ENCODE assay signal across 24 mouse cellular contexts in the genomic region with DNA sequence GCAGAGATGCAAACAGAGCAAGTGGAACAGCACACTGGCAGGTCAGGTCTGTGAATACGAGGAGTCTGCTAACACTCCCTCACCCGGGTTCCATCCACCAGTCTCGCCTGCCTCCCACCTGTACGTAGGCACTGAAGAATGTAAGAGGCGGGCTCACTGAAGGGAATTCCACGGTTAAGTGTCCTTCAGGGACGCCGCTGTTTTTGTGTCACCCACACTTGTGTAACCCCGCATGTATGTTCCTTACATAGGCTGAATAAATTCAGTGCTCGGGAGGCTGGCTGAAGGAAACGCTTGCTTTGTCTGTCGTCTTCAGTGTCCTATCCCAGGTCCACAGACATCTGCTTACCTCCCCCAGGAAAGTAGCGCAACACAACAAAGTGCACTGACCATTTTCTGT. TPM values are rescaled to one million over a fixed set of nuclear protein-coding genes. Genes with fewer than 3 reads are reported as not detected.
DNase-seq lines count a peak whose midpoint lies in the region; ATAC-seq and TF ChIP-seq lines count a peak whose summit lies in the region.
"Had no signal": no experiment of that assay in that cellular context is flagged by ENCODE, and none has a peak within 500 bp of the region (broad histone marks: within the 10 kb centered on the region; RNA-seq: fewer than 3 reads in every experiment).

No protein-coding gene starts in this region.

- peak; percentile 86 for DNase-seq in heart, adult 11 months
- DNase-seq in heart, adult 18-20 months, result no peak
- no peak for DNase-seq in lung, embryonic 14.5 days
- no peak for DNase-seq in lung, postnatal 4 days
- DNase-seq in lung, postnatal 0 days (ENCODE audit: low spot score), result peak; percentile 32
- DNase-seq in lung, postnatal 36 days, result no peak
- no peak for DNase-seq in left cerebral cortex, postnatal 36 days (ENCODE audit: low spot score in 2 of 2)
- DNase-seq: adrenal gland, adult 2 months; adrenal gland, postnatal 10 days; adrenal gland, postnatal 25 days; cerebellum, adult 11 months; cerebellum, adult 18-20 months; cerebellum, adult 8-10 months; cerebellum, adult 9-11 months; cerebellum, postnatal 14 days; cerebellum, postnatal 36 days; embryo, embryonic 11 days had no signal

- H3K9ac ChIP-seq in lung, embryonic 14.5 days, result no peak overlapping the region
- no peak overlapping the region for H3K9ac ChIP-seq in lung, postnatal 0 days (replicated peaks; ENCODE audit: low read depth)
- H3K9ac ChIP-seq: embryonic facial prominence, embryonic 13.5 days; embryonic facial prominence, embryonic 15.5 days; forebrain, embryonic 12.5 days had no signal

- H3K36me3 ChIP-seq in lung, embryonic 14.5 days (ENCODE audit: insufficient read depth), result peaks cover 95% of the 10 kb centered on the region
- peaks cover 47% of the 10 kb centered on the region; the same call in 1 of the 2 replicates for H3K36me3 ChIP-seq in lung, postnatal 0 days (ENCODE audit: insufficient read depth, low read length)

- intact Hi-C loops in left cerebral cortex, postnatal 36 days (cut with DNase I), result no loop called here

- H3K4me2 ChIP-seq in lung, embryonic 14.5 days, result no peak overlapping the region
- no peak overlapping the region for H3K4me2 ChIP-seq in lung, postnatal 0 days (replicated peaks; ENCODE audit: low read depth, low read length)
- H3K4me2 ChIP-seq: embryonic facial prominence, embryonic 13.5 days; embryonic facial prominence, embryonic 15.5 days; forebrain, embryonic 12.5 days had no signal

- no peaks in the 10 kb centered on the region for H3K9me3 ChIP-seq in lung, embryonic 14.5 days (ENCODE audit: low read depth, low read length)
- H3K9me3 ChIP-seq in lung, postnatal 0 days (ENCODE audit: low read length), result no peaks in the 10 kb centered on the region
- H3K9me3 ChIP-seq: embryonic facial prominence, embryonic 13.5 days; embryonic facial prominence, embryonic 15.5 days; forebrain, embryonic 10.5 days; forebrain, embryonic 12.5 days had no signal

- TF ChIP-seq CTCF in lung, embryonic 14.5 days (IDR thresholded peaks at IDR 0.05; ENCODE audit: low read depth), result no peak
- TF ChIP-seq CTCF in lung, postnatal 0 days (IDR thresholded peaks at IDR 0.05), result no peak

- H3K4me3 ChIP-seq in lung, embryonic 14.5 days (ENCODE audit: low read depth, low read length), result no peak overlapping the region
- no peak overlapping the region for H3K4me3 ChIP-seq in lung, postnatal 0 days (ENCODE audit: low read depth, low read length)
- H3K4me3 ChIP-seq: embryonic facial prominence, embryonic 13.5 days; embryonic facial prominence, embryonic 15.5 days; erythroblast, embryonic 14.5 days; forebrain, embryonic 10.5 days; forebrain, embryonic 12.5 days had no signal

- no peaks in the 10 kb centered on the region for H3K4me1 ChIP-seq in lung, embryonic 14.5 days (ENCODE audit: insufficient read depth)
- no peaks in the 10 kb centered on the region for H3K4me1 ChIP-seq in lung, postnatal 0 days (ENCODE audit: insufficient read depth, low read depth, low read length)
- H3K4me1 ChIP-seq: embryonic facial prominence, embryonic 13.5 days; embryonic facial prominence, embryonic 15.5 days; forebrain, embryonic 12.5 days had no signal

- no peaks in the 10 kb centered on the region for H3K27me3 ChIP-seq in lung, embryonic 14.5 days (ENCODE audit: insufficient read depth, low read length)
- H3K27me3 ChIP-seq in lung, postnatal 0 days (replicated peaks; ENCODE audit: insufficient read depth, low read length), result no peaks in the 10 kb centered on the region
- H3K27me3 ChIP-seq: embryonic facial prominence, embryonic 13.5 days; embryonic facial prominence, embryonic 15.5 days; forebrain, embryonic 12.5 days had no signal

- no peak overlapping the region for H3K27ac ChIP-seq in lung, embryonic 14.5 days (ENCODE audit: low read depth)
- H3K27ac ChIP-seq in lung, postnatal 0 days (ENCODE audit: low read length), result no peak overlapping the region
- H3K27ac ChIP-seq: embryonic facial prominence, embryonic 13.5 days; embryonic facial prominence, embryonic 15.5 days; forebrain, embryonic 10.5 days; forebrain, embryonic 12.5 days had no signal

- ATAC-seq in lung, embryonic 14.5 days (ENCODE audit: insufficient read depth), result 0 out of 2 replicates have a peak, but pooled peaks have one; percentile 38
- peak; percentile 89 for ATAC-seq in lung, postnatal 0 days
- ATAC-seq: forebrain, embryonic 14.5 days had no signal

- WGBS in lung, embryonic 14.5 days, result 80% methylated on average over 13 of the region's 13 CpGs
- 72% methylated on average over 13 of the region's 13 CpGs for WGBS in lung, postnatal 0 days

- no peak for TF ChIP-seq EP300 in lung, postnatal 0 days (IDR thresholded peaks at IDR 0.05)

RNA-seq across cellular contexts. Expression of a gene that starts 17.3 kb away (rescaled TPM):
- 1 to 10 TPM; 1.6 to 2.4 TPM for total RNA-seq in heart, adult 18-20 months (2021)
- polyA plus RNA-seq in lung, embryonic 14.5 days (2014; fragmentation: Nextera tagmentation; extraction: Ambion mirVana), result 2.3 and 2.9 TPM in 2 replicates
- 11.2 and 11.8 TPM in 2 replicates for polyA plus RNA-seq in lung, postnatal 0 days (2015; fragmentation: Nextera tagmentation; extraction: Ambion mirVana)
- total RNA-seq in left cerebral cortex, postnatal 36 days (2021), result 1 to 10 TPM; 1.2 to 2.9 TPM
- total RNA-seq: MEL had no signal

Comparison
In these comparisons a context has a peak if more than half of its experiments do, and no peak if none do; other contexts are left out.
1. DNase-seq: peak in heart, adult 11 months (single experiment) and lung, postnatal 0 days (single experiment); none in heart, adult 18-20 months (0 of 2), lung, embryonic 14.5 days (single experiment), lung, postnatal 4 days (0 of 2), lung, postnatal 36 days (single experiment) and left cerebral cortex, postnatal 36 days (0 of 2).